Mouse (Mus musculus) heart, embryonic 14.5 days (tissue): ENCODE measurements at regions not wholly inside any gene's neighbourhood (a gene's known extent, or its start where the extent isn't known, plus 50 kb on each side); places are given as distances from the start of the nearest gene placed in this dataset.

Source experiments
- ATAC-seq: fragments of 200-750 bp; cut with Nextera tagmentation; 2 replicates; pipeline ENCODE4 v1.8.0; 2017; ENCODE audit warnings: low read depth, moderate TSS enrichment; ENCODE audit not compliant: insufficient number of reproducible peaks, insufficient read depth, low FRiP score
- H3K27ac ChIP-seq, 2 experiments: fragments of 200-500 bp in 1 of 2; fragments of 300-500 bp in 1 of 2; sonication (generic) in 1 of 2; replicated peaks in 1 of 2; 2 replicates each; pipeline ENCODE4 v1.5.1; 2012 to 2014; ENCODE audit warnings: low read depth in 2 of 2, low read length in 2 of 2, control low read depth in 1 of 2, mild to moderate bottlenecking in 1 of 2, mixed read lengths in 1 of 2; ENCODE audit not compliant: control insufficient read depth in 1 of 2, insufficient read depth in 1 of 2
- H3K27me3 ChIP-seq: fragments of 300-500 bp; sonication (generic); 2 replicates; pipeline ENCODE4 v1.6.1; 2014; ENCODE audit warnings: mild to moderate bottlenecking, low read length, control low read depth; ENCODE audit not compliant: control insufficient read depth, insufficient read depth
- H3K36me3 ChIP-seq: fragments of 300-500 bp; sonication (generic); 2 replicates; pipeline ENCODE4 v1.6.1; 2014; ENCODE audit warnings: mild to moderate bottlenecking, control low read depth, low read length, mixed read lengths; ENCODE audit not compliant: control insufficient read depth, insufficient read depth
- H3K4me1 ChIP-seq, 2 experiments: fragments of 200-500 bp in 1 of 2; fragments of 300-500 bp in 1 of 2; sonication (generic) in 1 of 2; 2 replicates each; pipeline ENCODE4 v1.6.1; 2012 to 2014; ENCODE audit warnings: low read length in 2 of 2, control low read depth in 1 of 2, mixed read lengths in 1 of 2; ENCODE audit not compliant: control insufficient read depth in 2 of 2, insufficient read depth in 2 of 2
- H3K4me2 ChIP-seq: fragments of 300-500 bp; sonication (generic); 2 replicates; pipeline ENCODE4 v1.6.1; 2014; ENCODE audit warnings: mild to moderate bottlenecking, low read length
- H3K4me3 ChIP-seq, 2 experiments: fragments of 200-500 bp in 1 of 2; fragments of 300-500 bp in 1 of 2; sonication (generic) in 1 of 2; 2 replicates each; pipeline ENCODE4 v1.5.1; 2012 to 2014; ENCODE audit warnings: low read length in 2 of 2, mild to moderate bottlenecking in 2 of 2, control low read depth in 1 of 2, low read depth in 1 of 2, moderate library complexity in 1 of 2; ENCODE audit not compliant: control insufficient read depth in 1 of 2, insufficient read depth in 1 of 2
- H3K9ac ChIP-seq: fragments of 300-500 bp; sonication (generic); 2 replicates; pipeline ENCODE4 v1.6.1; 2014; ENCODE audit warnings: mild to moderate bottlenecking, low read length
- H3K9me3 ChIP-seq: fragments of 300-500 bp; sonication (generic); 2 replicates; pipeline ENCODE4 v1.6.1; 2016; ENCODE audit warnings: low read length, control low read depth; ENCODE audit not compliant: control insufficient read depth
- WGBS: fragments of 180-500 bp; shearing (Covaris S2); extraction: QIAGEN DNeasy Blood & Tissue Kit; methylation state at CpG from one replicate; pipeline ENCODE4 v1.1.7; 2014; 5-methylcytosine and 5-hydroxymethylcytosine counted together

DNA sequence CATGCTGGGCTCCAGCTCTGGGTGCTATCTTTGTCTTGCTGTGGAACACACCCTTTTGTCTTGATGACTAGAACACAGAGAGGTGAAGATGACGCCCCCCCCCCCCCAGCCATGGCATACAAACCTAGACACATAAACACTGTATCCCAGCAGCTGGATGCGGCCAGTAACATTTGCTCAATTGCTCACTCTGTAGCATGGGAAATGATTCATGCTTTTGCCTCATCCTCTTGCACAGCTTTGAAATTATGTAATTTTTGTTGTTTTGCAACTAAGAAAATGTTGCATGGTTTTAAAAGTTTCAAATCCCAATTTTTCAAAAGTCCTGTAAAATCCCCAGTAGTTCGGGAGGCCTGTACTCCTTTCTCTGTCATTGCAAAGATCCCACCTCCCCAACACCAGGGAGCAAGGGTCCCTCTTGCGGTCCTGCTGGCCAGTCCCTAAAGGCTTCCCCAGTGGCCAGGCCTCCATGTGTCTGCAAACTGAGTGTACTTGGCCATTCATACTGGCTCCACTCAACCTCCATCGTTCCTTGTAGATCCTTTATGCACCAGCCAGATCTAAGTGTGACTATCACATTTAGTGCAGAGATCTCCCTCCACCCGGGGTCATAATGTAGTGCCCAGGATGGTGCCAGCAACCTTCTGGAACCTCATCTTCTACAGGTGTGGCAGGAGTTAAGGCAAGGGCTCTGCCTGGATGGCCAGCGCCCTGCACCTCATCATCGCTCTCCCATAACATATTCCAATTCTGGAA, 123.3 kb upstream of the Spdye4c start:
- H3K4me2 ChIP-seq: no peak overlapping the region
- no peak overlapping the region for H3K4me3 ChIP-seq
- peaks cover 0 to 2% of the 10 kb centered on the region in 2 experiments; a peak in 1 of 4 replicates for H3K4me1 ChIP-seq
- 85% methylated on average over 8 of the region's 8 CpGs for WGBS
- no peaks in the 10 kb centered on the region for H3K27me3 ChIP-seq
- ATAC-seq: no peak
- 0 out of 2 replicates have a peak, but pooled peaks cover under 1% of the 10 kb centered on the region for H3K9me3 ChIP-seq
- H3K27ac ChIP-seq: no peak overlapping the region
- H3K9ac ChIP-seq: no peak overlapping the region
- H3K36me3 ChIP-seq: no peaks in the 10 kb centered on the region

DNA sequence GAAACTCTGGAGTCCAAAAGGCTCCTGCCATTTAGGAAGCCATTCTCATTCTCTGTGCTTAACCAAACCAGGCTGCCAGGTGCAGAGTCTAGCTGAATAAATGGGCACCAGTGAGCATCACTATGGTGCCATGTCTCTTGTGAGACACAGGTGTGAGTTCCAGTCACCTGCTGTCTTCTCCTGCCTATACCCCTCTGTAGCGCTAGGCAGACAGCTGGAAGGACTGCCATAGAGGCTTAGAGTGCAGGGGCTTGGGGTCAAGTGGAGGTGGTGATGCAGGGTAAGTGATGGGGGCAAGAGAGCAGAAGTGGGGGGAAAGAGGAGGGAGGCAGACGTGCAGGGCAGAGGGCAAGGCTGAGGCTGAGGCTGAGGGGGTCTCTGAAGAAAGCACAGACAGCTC, 122.7 kb upstream of the Spdye4c start:
- Histone ChIP-seq H3K9me3 (no peaks in the 10 kb centered on the region), H3K9ac (no peak overlapping the region), H3K36me3 (no peaks in the 10 kb centered on the region), H3K27me3 (no peaks in the 10 kb centered on the region), H3K4me3 (no peak overlapping the region), H3K4me1 (peaks cover 0 to 2% of the 10 kb centered on the region in 2 experiments; a peak in 1 of 4 replicates), H3K4me2 (no peak overlapping the region), H3K27ac (no peak overlapping the region)
- ATAC-seq: no peak
- 68% methylated on average over 2 of the region's 2 CpGs for WGBS

DNA sequence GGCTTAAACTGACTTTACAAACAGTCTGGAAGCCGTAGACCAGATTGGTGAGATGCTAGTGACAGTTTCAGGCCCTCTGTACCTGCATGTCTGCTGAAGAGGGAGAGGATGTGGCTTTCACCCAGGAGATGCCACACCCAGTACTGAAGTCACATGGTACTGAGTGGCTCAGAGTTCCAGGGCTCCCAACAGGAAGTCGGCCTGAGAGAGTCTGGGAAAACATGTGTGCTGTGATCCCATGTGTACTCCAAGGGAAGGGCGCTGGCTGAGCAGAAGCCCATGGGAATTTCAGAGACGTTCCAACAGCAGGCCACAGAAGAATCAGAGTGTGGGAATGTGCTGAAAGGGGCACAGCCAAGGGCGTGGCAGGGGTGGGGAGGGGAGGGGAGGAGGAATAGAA, 120.7 kb upstream of the Spdye4c start:
- no peak for ATAC-seq

DNA sequence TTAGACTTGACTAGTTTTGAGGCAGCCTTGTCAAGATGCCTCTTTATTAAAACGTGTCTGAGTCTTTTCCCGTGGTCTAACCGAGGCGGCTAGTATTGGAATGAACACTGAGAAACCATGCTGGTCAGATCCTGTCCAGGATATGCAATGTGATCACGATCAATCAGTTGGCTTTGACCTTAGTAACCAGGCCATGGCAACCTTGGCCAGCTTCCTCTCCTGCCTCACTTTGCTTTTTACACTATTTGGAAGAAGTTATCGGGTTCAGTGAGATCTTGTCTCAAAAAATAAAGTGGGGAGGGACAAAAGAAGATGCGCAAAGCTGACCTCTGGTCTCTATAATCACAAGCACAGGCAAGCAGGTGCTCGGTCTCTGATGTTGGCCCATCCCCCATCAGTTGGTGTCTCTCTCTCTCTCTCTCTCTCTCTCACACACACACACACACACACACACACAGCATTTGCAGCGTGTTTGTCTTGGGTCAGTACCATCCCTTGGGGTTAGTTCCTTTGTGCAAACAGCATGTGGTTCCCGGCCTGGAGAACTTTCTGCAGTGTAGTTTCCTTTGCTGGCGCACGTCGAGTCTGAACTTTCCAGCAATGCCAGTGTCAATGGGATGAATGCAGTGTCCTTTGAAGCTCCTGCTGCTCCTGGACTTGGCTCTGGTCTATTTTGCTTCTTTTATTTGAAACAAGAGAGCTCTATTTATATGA, 117.6 kb upstream of the Spdye4c start:
- H3K4me2 ChIP-seq: no peak overlapping the region
- H3K36me3 ChIP-seq: no peaks in the 10 kb centered on the region
- H3K4me1 ChIP-seq: peaks cover 0 to 2% of the 10 kb centered on the region in 2 experiments; a peak in 1 of 4 replicates
- no peak overlapping the region for H3K4me3 ChIP-seq
- no peak overlapping the region for H3K27ac ChIP-seq
- H3K9me3 ChIP-seq: no peaks in the 10 kb centered on the region
- H3K27me3 ChIP-seq: no peaks in the 10 kb centered on the region
- 77% methylated on average over 13 of the region's 13 CpGs for WGBS
- ATAC-seq: no peak
- no peak overlapping the region for H3K9ac ChIP-seq

More for the DNA sequence above, 120.7 kb upstream of the Spdye4c start:
- H3K4me2 ChIP-seq: no peak overlapping the region
- H3K4me3 ChIP-seq: no peak overlapping the region
- WGBS: 60% methylated on average over 5 of the region's 5 CpGs
- H3K4me1 ChIP-seq: peaks cover 0 to 2% of the 10 kb centered on the region in 2 experiments; a peak in 1 of 4 replicates
- no peaks in the 10 kb centered on the region for H3K36me3 ChIP-seq
- no peak overlapping the region for H3K27ac ChIP-seq
- no peaks in the 10 kb centered on the region for H3K27me3 ChIP-seq
- no peaks in the 10 kb centered on the region for H3K9me3 ChIP-seq
- H3K9ac ChIP-seq: no peak overlapping the region

DNA sequence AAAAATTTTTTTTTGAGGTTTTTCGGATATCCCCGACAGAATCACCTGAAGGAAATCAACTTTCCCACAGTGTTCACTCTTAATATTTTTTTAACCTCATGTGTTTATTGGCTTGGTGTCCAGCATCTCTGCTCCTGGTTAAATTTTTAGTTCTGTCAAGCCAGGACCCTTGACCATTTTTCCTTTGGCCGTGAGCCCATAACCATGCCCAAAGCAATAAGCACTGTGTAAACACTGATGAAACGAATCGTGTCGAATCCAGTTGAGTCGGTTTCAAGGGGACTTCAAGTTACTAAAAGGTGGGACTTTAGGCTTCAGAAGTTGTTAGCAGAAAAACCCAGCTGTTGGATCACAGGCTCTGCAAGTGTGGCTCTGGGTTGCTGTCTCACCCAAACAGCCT, 117.0 kb upstream of the Spdye4c start:
- no peak for ATAC-seq

DNA sequence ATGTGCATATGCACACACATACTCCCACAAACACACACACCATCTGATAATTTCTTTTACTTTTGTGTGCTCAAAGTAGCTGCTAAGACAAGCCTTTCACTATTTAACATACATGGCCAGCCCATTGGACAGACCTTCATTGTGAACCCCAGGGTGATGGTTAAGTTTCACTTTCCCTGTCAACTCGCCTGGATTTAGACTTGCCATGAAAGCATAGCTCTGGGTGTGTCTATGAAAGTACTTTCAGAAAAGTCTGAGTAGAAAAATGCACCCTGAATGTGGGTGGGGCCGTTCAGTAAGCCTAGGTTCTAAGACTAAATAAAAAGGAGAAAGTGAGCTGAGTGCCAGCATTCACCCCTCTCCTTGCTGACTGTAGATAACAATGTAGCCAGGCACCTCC, 113.8 kb upstream of the Spdye4c start:
- Histone ChIP-seq H3K4me1 (no peaks in the 10 kb centered on the region), H3K36me3 (no peaks in the 10 kb centered on the region), H3K9ac (no peak overlapping the region), H3K4me3 (no peak overlapping the region), H3K9me3 (no peaks in the 10 kb centered on the region), H3K27ac (no peak overlapping the region), H3K27me3 (no peaks in the 10 kb centered on the region), H3K4me2 (no peak overlapping the region)
- no peak for ATAC-seq
- WGBS: 57% methylated on average over 2 of the region's 2 CpGs

More for the DNA sequence above, 117.0 kb upstream of the Spdye4c start:
- H3K4me1 ChIP-seq: peaks cover 0 to 2% of the 10 kb centered on the region in 2 experiments; a peak in 1 of 4 replicates
- no peak overlapping the region for H3K4me2 ChIP-seq
- H3K9ac ChIP-seq: no peak overlapping the region
- H3K36me3 ChIP-seq: no peaks in the 10 kb centered on the region
- H3K27ac ChIP-seq: no peak overlapping the region
- no peak overlapping the region for H3K4me3 ChIP-seq
- H3K27me3 ChIP-seq: no peaks in the 10 kb centered on the region
- no peaks in the 10 kb centered on the region for H3K9me3 ChIP-seq
- WGBS: 72% methylated on average over 7 of the region's 7 CpGs

DNA sequence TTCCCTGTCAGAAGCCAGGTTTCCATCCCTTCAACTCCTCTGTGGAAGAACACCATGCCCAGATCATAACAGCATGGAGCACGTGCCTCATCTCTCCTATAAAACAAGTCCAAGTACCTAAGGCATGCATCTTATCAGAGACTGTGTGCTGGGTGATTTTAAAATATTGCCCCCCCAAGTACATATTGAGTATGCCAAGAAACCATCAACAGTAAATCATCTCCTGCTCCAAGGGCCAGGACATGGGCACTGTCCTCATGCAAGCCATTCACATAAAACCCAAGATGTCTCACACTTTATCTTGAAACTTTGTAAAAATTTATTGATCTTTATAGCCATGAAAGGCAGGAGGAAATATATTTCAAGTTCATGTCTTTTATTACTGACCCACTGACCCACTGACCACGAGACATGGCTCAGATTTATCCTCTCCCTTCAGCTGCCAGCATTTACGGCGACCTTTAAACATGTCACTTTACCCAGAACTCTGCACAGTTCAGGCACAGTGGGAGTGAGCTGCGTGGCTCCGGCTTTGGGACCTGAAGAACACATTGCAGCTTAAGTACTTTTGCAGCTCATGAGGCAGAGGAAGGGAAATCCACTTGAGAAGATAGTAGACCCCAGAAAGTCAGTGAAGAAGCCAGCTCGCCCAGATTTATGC, 99.7 kb upstream of the Spdye4c start:
- ATAC-seq: no peak
- no peak overlapping the region for H3K9ac ChIP-seq
- no peaks in the 10 kb centered on the region for H3K9me3 ChIP-seq
- no peaks in the 10 kb centered on the region for H3K4me1 ChIP-seq
- H3K4me3 ChIP-seq: no peak overlapping the region
- no peaks in the 10 kb centered on the region for H3K36me3 ChIP-seq
- H3K27ac ChIP-seq: no peak overlapping the region
- H3K4me2 ChIP-seq: no peak overlapping the region
- no peaks in the 10 kb centered on the region for H3K27me3 ChIP-seq
- WGBS: 79% methylated on average over 7 of the region's 7 CpGs
